Mouse (Mus musculus): ENCODE measurements around the gene Man1c1. TPM values are rescaled to one million over a fixed set of nuclear protein-coding genes. Genes with fewer than 3 reads are reported as not detected.

Gene Man1c1
- polyA plus RNA-seq, 1 experiment from 2014 or later = 1.3 TPM

DNA sequence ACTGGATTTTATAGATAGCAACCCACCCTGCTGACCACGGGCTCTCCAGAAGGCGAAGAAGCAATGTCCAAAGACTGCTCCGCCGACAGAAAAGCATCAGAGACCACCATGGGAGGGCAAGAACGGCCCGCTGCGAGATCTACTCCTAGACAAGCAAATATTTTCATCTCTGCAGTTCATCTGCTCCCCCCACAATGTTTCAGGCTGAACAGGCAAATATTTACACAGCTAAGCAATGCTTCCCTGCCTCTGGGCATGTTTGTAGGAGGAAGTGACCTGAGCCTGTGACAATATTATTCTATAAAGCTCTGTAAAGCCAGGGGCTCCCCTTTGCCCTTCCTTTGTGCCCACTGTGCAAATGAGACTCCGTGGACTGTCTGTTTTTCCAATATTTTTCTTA lies 20.2 kb downstream of the Man1c1 start:
- Histone ChIP-seq H3K4me2 (ENCODE audit: low read depth, low read length) (no peak overlapping the region), H3K27ac (ENCODE audit: low read length) (peak overlapping the region; percentile 64), H3K4me3 (ENCODE audit: low read length) (no peak overlapping the region), H3K36me3 (ENCODE audit: control insufficient read depth, insufficient read depth, low read length) (no peaks in the 10 kb centered on the region), H3K9ac (ENCODE audit: low read depth, low read length) (0 out of 2 replicates have a peak overlapping the region, but pooled peaks have one; percentile 36), H3K9me3 (ENCODE audit: control insufficient read depth, low read length) (no peaks in the 10 kb centered on the region), H3K4me1 (ENCODE audit: control insufficient read depth, insufficient read depth, low read length) (peaks cover 19% of the 10 kb centered on the region), H3K27me3 (replicated peaks; ENCODE audit: control insufficient read depth, insufficient read depth, low read length) (no peaks in the 10 kb centered on the region)
- ATAC-seq = no peak
- WGBS = 31% methylated on average over 8 of the region's 8 CpGs

DNA sequence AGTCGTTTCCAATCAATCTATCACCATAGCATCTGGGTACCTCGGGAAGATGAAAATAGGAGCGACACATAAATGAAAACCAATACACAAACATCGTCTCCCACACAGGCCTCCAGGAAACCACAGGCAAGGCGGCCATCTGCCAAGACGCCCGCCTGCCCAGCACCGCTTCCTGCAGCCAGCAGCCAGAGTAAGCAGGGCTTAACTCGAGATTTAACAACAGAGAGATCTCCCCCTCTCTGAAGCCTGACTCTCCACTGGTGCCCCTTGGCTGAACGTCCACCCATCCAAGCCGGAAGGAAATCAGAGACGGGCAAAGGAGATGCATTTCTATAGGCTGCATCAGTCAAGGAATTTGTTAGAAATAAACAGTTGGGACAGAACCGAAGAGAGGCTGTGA lies 21.1 kb downstream of the Man1c1 start:
- Histone ChIP-seq H3K9me3 (ENCODE audit: control insufficient read depth, low read length) (no peaks in the 10 kb centered on the region), H3K9ac (ENCODE audit: low read depth, low read length) (peak overlapping the region; percentile 36; the same call in 1 of the 2 replicates), H3K27ac (ENCODE audit: low read length) (peak overlapping the region; percentile 50)

DNA sequence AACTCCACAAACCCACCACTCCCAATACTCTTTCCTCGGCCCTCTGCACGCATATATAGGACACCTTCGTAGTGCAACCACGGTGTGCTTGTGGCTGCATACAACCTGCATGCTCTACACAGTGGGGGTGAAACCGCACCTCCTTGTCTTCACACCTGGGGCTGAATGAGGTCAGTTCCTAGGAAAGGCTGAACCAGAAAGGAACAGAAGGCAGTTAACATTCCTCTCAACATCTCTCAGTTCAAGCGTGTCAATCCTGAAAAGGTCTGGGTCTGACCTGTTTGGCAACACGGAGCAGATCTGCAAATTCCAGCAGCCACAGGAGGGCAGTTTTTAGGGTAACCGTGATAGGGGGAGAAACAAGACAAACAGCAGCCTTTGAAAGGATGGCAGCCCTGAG lies 21.7 kb downstream of the Man1c1 start:
- no peak overlapping the region for H3K4me3 ChIP-seq (ENCODE audit: low read length)
- H3K9ac ChIP-seq (ENCODE audit: low read depth, low read length) = peak overlapping the region; percentile 36; the same call in 1 of the 2 replicates
- no peaks in the 10 kb centered on the region for H3K9me3 ChIP-seq (ENCODE audit: control insufficient read depth, low read length)
- no peaks in the 10 kb centered on the region for H3K27me3 ChIP-seq (replicated peaks; ENCODE audit: control insufficient read depth, insufficient read depth, low read length)
- ATAC-seq = no peak
- 68% methylated on average over 8 of the region's 8 CpGs for WGBS
- no peaks in the 10 kb centered on the region for H3K36me3 ChIP-seq (ENCODE audit: control insufficient read depth, insufficient read depth, low read length)
- peaks cover 19% of the 10 kb centered on the region for H3K4me1 ChIP-seq (ENCODE audit: control insufficient read depth, insufficient read depth, low read length)
- H3K4me2 ChIP-seq (ENCODE audit: low read depth, low read length) = no peak overlapping the region
- peak overlapping the region; percentile 50 for H3K27ac ChIP-seq (ENCODE audit: low read length)

More for the DNA sequence above, 21.1 kb downstream of the Man1c1 start:
- Histone ChIP-seq H3K4me3 (ENCODE audit: low read length) (no peak overlapping the region), H3K36me3 (ENCODE audit: control insufficient read depth, insufficient read depth, low read length) (no peaks in the 10 kb centered on the region), H3K4me2 (ENCODE audit: low read depth, low read length) (peak overlapping the region; percentile 40), H3K27me3 (replicated peaks; ENCODE audit: control insufficient read depth, insufficient read depth, low read length) (no peaks in the 10 kb centered on the region), H3K4me1 (ENCODE audit: control insufficient read depth, insufficient read depth, low read length) (peaks cover 19% of the 10 kb centered on the region)
- WGBS = 28% methylated on average over 13 of the region's 13 CpGs
- ATAC-seq = peak; percentile 44; the same call in 1 of the 2 replicates

DNA sequence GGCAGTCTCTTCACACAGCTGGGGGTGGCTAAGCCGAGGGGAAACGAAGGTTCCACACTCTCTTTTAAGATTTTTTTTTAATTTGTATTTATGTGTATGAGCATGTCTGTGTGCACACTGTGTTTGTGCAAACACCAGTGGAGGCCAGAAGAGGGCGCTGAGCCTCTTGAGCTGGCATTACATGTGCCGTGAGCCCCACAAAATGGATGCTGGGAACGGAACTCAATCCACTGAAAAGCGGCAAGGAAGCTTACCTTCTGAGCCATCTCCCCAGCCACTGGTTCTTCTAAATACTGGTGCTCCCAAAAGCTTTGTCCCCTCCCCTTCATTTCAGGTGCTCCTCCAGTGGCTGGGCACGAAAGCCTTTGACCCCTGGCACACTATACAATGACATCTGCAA lies 22.3 kb downstream of the Man1c1 start:
- no peaks in the 10 kb centered on the region for H3K27me3 ChIP-seq (replicated peaks; ENCODE audit: control insufficient read depth, insufficient read depth, low read length)
- ATAC-seq = no peak
- H3K27ac ChIP-seq (ENCODE audit: low read length) = no peak overlapping the region
- peaks cover 19% of the 10 kb centered on the region for H3K4me1 ChIP-seq (ENCODE audit: control insufficient read depth, insufficient read depth, low read length)
- no peak overlapping the region for H3K4me2 ChIP-seq (ENCODE audit: low read depth, low read length)
- H3K36me3 ChIP-seq (ENCODE audit: control insufficient read depth, insufficient read depth, low read length) = no peaks in the 10 kb centered on the region
- WGBS = 92% methylated on average over 7 of the region's 7 CpGs
- no peak overlapping the region for H3K4me3 ChIP-seq (ENCODE audit: low read length)
- no peaks in the 10 kb centered on the region for H3K9me3 ChIP-seq (ENCODE audit: control insufficient read depth, low read length)
- no peak overlapping the region for H3K9ac ChIP-seq (ENCODE audit: low read depth, low read length)

DNA sequence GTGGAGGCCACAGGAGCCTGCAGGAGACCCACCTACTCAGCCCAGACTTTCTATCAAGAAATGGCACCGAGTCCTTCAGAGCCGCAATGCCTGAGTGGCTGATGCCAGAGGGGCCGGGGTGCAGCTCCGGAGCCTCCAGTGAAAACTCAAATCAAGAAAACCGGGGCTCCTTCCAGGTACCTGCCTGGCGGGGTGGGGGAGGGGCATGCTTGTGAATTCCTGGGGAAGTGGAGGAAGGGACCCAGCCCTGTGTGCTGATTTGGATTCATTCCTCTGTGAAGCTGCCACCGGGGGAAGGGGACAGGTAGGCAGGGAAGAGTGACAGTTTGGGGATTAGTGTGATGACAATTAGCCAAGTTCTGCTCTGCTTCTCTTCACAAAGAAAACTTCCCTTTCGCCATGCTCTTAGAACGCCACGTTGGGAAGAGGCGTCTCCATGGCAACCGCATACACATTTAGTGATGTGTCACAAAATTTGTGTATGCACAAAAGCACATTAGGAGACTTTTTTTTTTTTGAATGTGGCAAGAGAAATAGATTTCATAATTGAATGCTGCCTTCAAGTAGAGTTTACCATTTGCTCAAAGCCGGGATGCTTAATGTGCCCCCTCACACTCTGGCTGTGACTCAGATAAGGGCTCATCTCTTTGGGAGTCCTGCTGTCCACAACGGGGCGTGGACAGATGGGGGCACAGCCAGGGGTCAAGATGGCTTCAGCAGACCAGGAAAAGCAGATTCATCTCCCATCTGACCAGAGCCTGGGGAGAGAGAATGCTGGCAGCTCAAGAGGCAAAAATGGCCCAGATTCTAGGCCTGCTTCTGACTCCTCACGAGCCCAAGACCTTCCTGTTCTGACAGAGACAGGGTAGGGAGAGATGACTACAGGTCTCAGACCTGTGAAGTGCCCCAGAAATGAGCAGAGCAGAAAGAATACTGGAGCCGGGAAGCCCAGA lies 26.3 kb downstream of the Man1c1 start:
- Histone ChIP-seq H3K36me3 (ENCODE audit: control insufficient read depth, insufficient read depth, low read length) (no peaks in the 10 kb centered on the region), H3K4me1 (ENCODE audit: control insufficient read depth, insufficient read depth, low read length) (peaks cover 7% of the 10 kb centered on the region), H3K4me2 (ENCODE audit: low read depth, low read length) (no peak overlapping the region), H3K27ac (ENCODE audit: low read length) (no peak overlapping the region), H3K9me3 (ENCODE audit: control insufficient read depth, low read length) (no peaks in the 10 kb centered on the region), H3K4me3 (ENCODE audit: low read length) (no peak overlapping the region), H3K27me3 (replicated peaks; ENCODE audit: control insufficient read depth, insufficient read depth, low read length) (no peaks in the 10 kb centered on the region), H3K9ac (ENCODE audit: low read depth, low read length) (no peak overlapping the region)
- no peak for ATAC-seq
- WGBS = 52% methylated on average over 17 of the region's 17 CpGs

DNA sequence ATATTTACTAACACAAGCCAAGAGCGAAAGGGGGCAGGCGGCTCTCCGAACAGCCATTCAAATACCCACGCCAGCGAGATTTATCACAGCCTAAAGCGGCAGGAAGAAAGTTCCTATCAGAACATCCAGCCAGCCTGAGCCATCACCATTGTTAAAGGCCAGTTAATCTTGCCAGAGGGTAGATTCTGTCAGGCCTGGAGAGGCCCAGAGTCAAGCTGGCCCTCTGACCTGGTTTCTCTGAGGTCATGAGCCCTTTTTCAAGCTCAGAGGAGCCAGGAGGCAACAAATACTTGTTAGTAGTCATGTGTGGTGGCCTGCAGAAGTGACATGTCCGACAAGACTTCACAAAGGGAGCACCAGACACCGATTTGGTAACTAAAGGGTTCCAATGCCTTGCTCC lies 28.3 kb downstream of the Man1c1 start:
- H3K4me2 ChIP-seq (ENCODE audit: low read depth, low read length) = no peak overlapping the region
- no peaks in the 10 kb centered on the region for H3K27me3 ChIP-seq (replicated peaks; ENCODE audit: control insufficient read depth, insufficient read depth, low read length)
- no peak overlapping the region for H3K9ac ChIP-seq (ENCODE audit: low read depth, low read length)
- no peak overlapping the region for H3K27ac ChIP-seq (ENCODE audit: low read length)
- H3K9me3 ChIP-seq (ENCODE audit: control insufficient read depth, low read length) = no peaks in the 10 kb centered on the region
- H3K4me1 ChIP-seq (ENCODE audit: control insufficient read depth, insufficient read depth, low read length) = peaks cover 2% of the 10 kb centered on the region; the same call in 1 of the 2 replicates
- 61% methylated on average over 8 of the region's 8 CpGs for WGBS
- no peak for ATAC-seq
- no peak overlapping the region for H3K4me3 ChIP-seq (ENCODE audit: low read length)
- no peaks in the 10 kb centered on the region for H3K36me3 ChIP-seq (ENCODE audit: control insufficient read depth, insufficient read depth, low read length)

- Histone ChIP-seq H3K27ac (ENCODE audit: low read length) (no peak overlapping the region), H3K4me1 (ENCODE audit: control insufficient read depth, insufficient read depth, low read length) (peaks cover 7% of the 10 kb centered on the region), H3K4me2 (ENCODE audit: low read depth, low read length) (no peak overlapping the region), H3K27me3 (replicated peaks; ENCODE audit: control insufficient read depth, insufficient read depth, low read length) (no peaks in the 10 kb centered on the region), H3K9me3 (ENCODE audit: control insufficient read depth, low read length) (no peaks in the 10 kb centered on the region), H3K9ac (ENCODE audit: low read depth, low read length) (no peak overlapping the region), H3K36me3 (ENCODE audit: control insufficient read depth, insufficient read depth, low read length) (no peaks in the 10 kb centered on the region), H3K4me3 (ENCODE audit: low read length) (no peak overlapping the region)
- 91% methylated on average over 3 of the region's 3 CpGs for WGBS
- ATAC-seq = no peak
Measured at GRCm38 (mm10) chr4:134674970-134675369, 29.1 kb downstream of the Man1c1 start.

GRCm38 (mm10) chr4:134673882-134674463 lies 30.1 kb downstream of the Man1c1 start:
- no peak overlapping the region for H3K27ac ChIP-seq (ENCODE audit: low read length)
- H3K27me3 ChIP-seq (replicated peaks; ENCODE audit: control insufficient read depth, insufficient read depth, low read length) = no peaks in the 10 kb centered on the region
- H3K36me3 ChIP-seq (ENCODE audit: control insufficient read depth, insufficient read depth, low read length) = no peaks in the 10 kb centered on the region
- no peak overlapping the region for H3K4me3 ChIP-seq (ENCODE audit: low read length)
- WGBS = 88% methylated on average over 12 of the region's 12 CpGs
- H3K9ac ChIP-seq (ENCODE audit: low read depth, low read length) = no peak overlapping the region
- peaks cover 12% of the 10 kb centered on the region for H3K4me1 ChIP-seq (ENCODE audit: control insufficient read depth, insufficient read depth, low read length)
- H3K9me3 ChIP-seq (ENCODE audit: control insufficient read depth, low read length) = no peaks in the 10 kb centered on the region
- no peak for ATAC-seq
- no peak overlapping the region for H3K4me2 ChIP-seq (ENCODE audit: low read depth, low read length)

DNA sequence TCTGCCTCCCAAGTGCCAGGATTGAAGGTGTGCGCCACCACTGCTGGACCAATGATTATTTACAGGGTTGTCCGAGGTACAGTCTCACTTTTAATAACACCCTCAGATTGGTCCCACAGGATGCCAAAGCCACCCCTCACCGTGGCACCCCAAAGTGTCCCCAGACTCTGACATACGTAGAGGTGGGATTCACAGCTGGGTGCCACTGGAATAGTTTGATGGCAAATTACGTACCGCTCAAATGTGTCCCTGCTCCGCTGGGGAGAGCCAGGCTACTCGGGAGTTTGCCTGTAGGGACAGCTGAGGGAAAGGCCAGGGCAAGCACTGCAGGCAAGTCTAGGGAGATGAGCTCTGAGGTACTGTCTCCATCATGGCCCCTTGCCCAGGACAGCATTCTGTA lies 30.9 kb downstream of the Man1c1 start:
- ATAC-seq = no peak

More for the DNA sequence above, 30.9 kb downstream of the Man1c1 start:
- Histone ChIP-seq H3K4me2 (ENCODE audit: low read depth, low read length) (no peak overlapping the region), H3K4me1 (ENCODE audit: control insufficient read depth, insufficient read depth, low read length) (peaks cover 12% of the 10 kb centered on the region), H3K36me3 (ENCODE audit: control insufficient read depth, insufficient read depth, low read length) (no peaks in the 10 kb centered on the region), H3K27me3 (replicated peaks; ENCODE audit: control insufficient read depth, insufficient read depth, low read length) (no peaks in the 10 kb centered on the region), H3K9ac (ENCODE audit: low read depth, low read length) (no peak overlapping the region), H3K4me3 (ENCODE audit: low read length) (no peak overlapping the region), H3K27ac (ENCODE audit: low read length) (no peak overlapping the region), H3K9me3 (ENCODE audit: control insufficient read depth, low read length) (no peaks in the 10 kb centered on the region)
- 92% methylated on average over 8 of the region's 8 CpGs for WGBS
